Mouse (Mus musculus) heart, adult 2 months (tissue): ENCODE measurements around the gene Pfas. TPM values are rescaled to one million over a fixed set of nuclear protein-coding genes. Genes with fewer than 3 reads are reported as not detected.

Source experiments
- DNase-seq, 2 experiments: peaks; one replicate each; pipeline ENCODE4 v3.0.0; 2021
- H3K27ac ChIP-seq: fragments of 200-600 bp; 2 replicates; pipeline ENCODE4 v1.8.1; 2022
- H3K27me3 ChIP-seq: fragments of 200-500 bp; 2 replicates; pipeline ENCODE4 v1.6.1; 2012; ENCODE audit warnings: mild to moderate bottlenecking, low read length, inconsistent platforms, mixed read lengths; ENCODE audit not compliant: control insufficient read depth, insufficient read depth
- H3K36me3 ChIP-seq: fragments of 200-500 bp; 2 replicates; pipeline ENCODE4 v1.6.1; 2012; ENCODE audit warnings: low read length, inconsistent platforms; ENCODE audit not compliant: control insufficient read depth, insufficient read depth
- H3K4me1 ChIP-seq: fragments of 200-500 bp; 2 replicates; pipeline ENCODE4 v1.6.1; 2011; ENCODE audit warnings: low read length; ENCODE audit not compliant: control insufficient read depth, insufficient read depth
- H3K4me3 ChIP-seq: fragments of 200-600 bp; 2 replicates; pipeline ENCODE4 v1.8.1; 2022
- H3K79me2 ChIP-seq: fragments of 200-500 bp; replicated peaks from 2 replicates; pipeline ENCODE4 v1.6.1; 2012; ENCODE audit warnings: mild to moderate bottlenecking, inconsistent platforms, low read length, moderate library complexity, mixed read lengths; ENCODE audit not compliant: control insufficient read depth, insufficient read depth
- H3K9ac ChIP-seq: fragments of 200-500 bp; 2 replicates; pipeline ENCODE4 v1.6.1; 2012; ENCODE audit warnings: low read depth, mild to moderate bottlenecking, control low read depth, inconsistent platforms, low read length, mixed read lengths
- CTCF ChIP-seq: fragments of 200-600 bp; IDR thresholded peaks from 2 replicates; pipeline ENCODE4 v1.8.1; 2022; ENCODE audit warnings: antibody characterized with exemption, mild to moderate bottlenecking, moderate library complexity
- EP300 ChIP-seq: fragments of 200-500 bp; IDR thresholded peaks from 2 replicates; pipeline ENCODE4 v1.6.1; 2011; ENCODE audit warnings: low read depth, low read length, control low read depth; ENCODE audit not compliant: insufficient read depth
- POLR2A ChIP-seq: fragments of 200-500 bp; IDR thresholded peaks from 2 replicates; pipeline ENCODE4 v1.6.1; 2011; ENCODE audit warnings: mild to moderate bottlenecking, low read depth, low read length, control low read depth; ENCODE audit not compliant: insufficient read depth
- WGBS: fragments of 180-500 bp; shearing (Covaris S2); methylation state at CpG from one replicate; pipeline ENCODE4 v1.1.7; 2018; 5-methylcytosine and 5-hydroxymethylcytosine counted together
- intact Hi-C: fragments of 180-260 bp; cut with DNase I; formaldehyde crosslinking; loops from one replicate; pipeline ENCODE4 v1.15.1; 2025
- polyA plus RNA-seq: library from polyadenylated mRNA; depleted of rRNA; stranded (reverse); fragments of >200 nt; gene quantifications from 2 replicates; pipeline ENCODE4 v1.2.3, GENCODE M21; 2012
- total RNA-seq, 2 experiments: library from RNA; stranded (reverse); gene quantifications; 2 replicates each; pipeline ENCODE4 v1.2.3; 2021

The Pfas gene
- total and polyA plus RNA-seq, 3 experiments: 5.9 to 8.5 (median 6.4) TPM

- intact Hi-C loops: no loop called here
- Histone ChIP-seq H3K9ac (no peak overlapping the region), H3K36me3 (no peaks in the 10 kb centered on the region), H3K27ac (no peak overlapping the region), H3K4me1 (peaks cover 1% of the 10 kb centered on the region; the same call in 1 of the 2 replicates), H3K27me3 (no peaks in the 10 kb centered on the region), H3K79me2 (no peaks in the 10 kb centered on the region), H3K4me3 (no peak overlapping the region)
- WGBS: 88% methylated on average over 14 of the region's 14 CpGs
- no peak for TF ChIP-seq CTCF
- TF ChIP-seq EP300: no peak
- TF ChIP-seq POLR2A: no peak
- DNase-seq: no peak
These were observed 39.9 kb upstream of the Pfas start for GRCm38 (mm10) chr11:69048151-69048550.

- Histone ChIP-seq H3K4me3 (no peak overlapping the region), H3K27ac (no peak overlapping the region), H3K79me2 (no peaks in the 10 kb centered on the region), H3K27me3 (no peaks in the 10 kb centered on the region), H3K9ac (no peak overlapping the region), H3K4me1 (peaks cover 1% of the 10 kb centered on the region; the same call in 1 of the 2 replicates), H3K36me3 (no peaks in the 10 kb centered on the region)
- intact Hi-C loops: no loop called here
- 86% methylated on average over 12 of the region's 12 CpGs for WGBS
- DNase-seq: no peak
- TF ChIP-seq EP300 (no peak), POLR2A (no peak), CTCF (no peak)
These were observed 39.3 kb upstream of the Pfas start for GRCm38 (mm10) chr11:69047592-69047991.

GRCm38 (mm10) chr11:69046395-69046774 lies 38.1 kb upstream of the Pfas start:
- 18% methylated on average over 9 of the region's 9 CpGs for WGBS
- Histone ChIP-seq H3K4me3 (peak overlapping the region; percentile 70; the same call in 1 of the 2 replicates), H3K4me1 (peaks cover 1% of the 10 kb centered on the region; the same call in 1 of the 2 replicates), H3K27me3 (no peaks in the 10 kb centered on the region), H3K79me2 (no peaks in the 10 kb centered on the region), H3K36me3 (no peaks in the 10 kb centered on the region), H3K27ac (no peak overlapping the region), H3K9ac (no peak overlapping the region)
- DNase-seq: no peak
- intact Hi-C loops: no loop called here
- TF ChIP-seq POLR2A (no peak), EP300 (no peak), CTCF (no peak)

GRCm38 (mm10) chr11:69045531-69046394 lies 37.5 kb upstream of the Pfas start, which contains the start of gene Aurkb:
Aurkb (plus strand) TSS chr11:69045647.
- H3K79me2 ChIP-seq: no peaks in the 10 kb centered on the region
- intact Hi-C loops: no loop called here
- no peaks in the 10 kb centered on the region for H3K27me3 ChIP-seq
- H3K27ac ChIP-seq: no peak within 1 kb of the TSS
- WGBS: under 1% methylated on average over 54 of the region's 54 CpGs
- H3K4me1 ChIP-seq: peaks cover 1% of the 10 kb centered on the region; the same call in 1 of the 2 replicates
- H3K4me3 ChIP-seq: peak within 1 kb of the TSS; percentile 70
- TF ChIP-seq EP300 (no peak), CTCF (peak; percentile 47), POLR2A (0 out of 2 replicates have a peak, but pooled peaks have one; percentile 23)
- peak; percentile 79 to 83 for DNase-seq
- peak within 1 kb of the TSS; percentile 63 for H3K9ac ChIP-seq
- no peaks in the 10 kb centered on the region for H3K36me3 ChIP-seq

- intact Hi-C loops: loop anchor here (5.0 kb wide), 1 partner anchor 71 kb away; the partner anchor contains the start of gene Slc25a35
- Histone ChIP-seq H3K9ac (no peak overlapping the region), H3K4me1 (peaks cover 10% of the 10 kb centered on the region), H3K4me3 (no peak overlapping the region), H3K27me3 (no peaks in the 10 kb centered on the region), H3K27ac (no peak overlapping the region), H3K79me2 (no peaks in the 10 kb centered on the region), H3K36me3 (no peaks in the 10 kb centered on the region)
- DNase-seq: no peak
- WGBS: 81% methylated on average over 5 of the region's 5 CpGs
- TF ChIP-seq POLR2A (no peak), CTCF (no peak), EP300 (no peak)
These were observed 29.9 kb upstream of the Pfas start for GRCm38 (mm10) chr11:69038173-69038572.
